Mouse (Mus musculus) sigmoid colon, adult 10 weeks (tissue): Measurements from ENCODE around the gene Itga6. TPM values are rescaled to one million over a fixed set of nuclear protein-coding genes. Genes with fewer than 3 reads are reported as not detected.

Experiments used
- polyA plus RNA-seq: library from polyadenylated mRNA; stranded (reverse); fragments of 350-450 nt; fragmentation: Illumina TruSeq; extraction: RNeasy Lipid Tissue Mini Kit (QIAGEN cat#74804); gene quantifications from one replicate; pipeline ENCODE4 v1.2.3, GENCODE M21; 2014; ENCODE audit warnings: low read depth, low replicate concordance

The Itga6 gene
- polyA plus RNA-seq = 256 TPM

DNA sequence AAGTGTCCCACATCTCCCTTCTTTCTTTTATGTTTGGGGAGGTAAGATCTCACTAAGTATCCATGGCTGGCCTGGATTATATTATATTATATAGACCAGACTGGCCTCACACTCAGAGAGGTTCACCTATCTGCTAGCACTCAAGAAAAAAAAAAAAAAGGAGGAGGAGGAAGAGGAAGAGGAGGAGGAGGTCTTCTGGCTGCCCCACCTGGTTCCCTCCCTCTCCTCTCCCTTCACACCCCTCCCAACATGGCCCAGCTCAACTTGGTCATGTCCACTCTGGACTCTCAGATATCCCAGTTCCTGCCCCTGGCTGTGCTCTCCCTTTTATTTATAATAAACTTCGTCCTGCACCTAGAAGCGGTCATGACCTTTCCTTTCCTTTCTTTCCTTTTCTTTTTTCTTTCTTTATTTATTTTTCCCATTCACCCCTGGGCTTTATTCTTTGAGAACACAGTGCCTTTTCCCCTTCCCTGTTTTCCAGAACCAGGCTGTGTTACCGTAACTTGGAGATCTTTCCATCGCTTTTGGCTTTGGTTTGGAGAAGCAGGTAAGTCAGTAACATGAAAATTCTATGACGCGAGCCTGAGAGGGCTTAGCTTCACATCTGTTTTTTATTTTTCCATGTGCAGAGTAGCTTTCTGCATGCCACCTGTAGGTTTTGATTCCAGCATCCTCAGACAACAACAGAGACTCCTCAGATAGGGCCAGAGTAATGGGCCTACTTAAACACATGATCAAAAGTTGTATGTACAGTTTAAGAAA, at the start of gene Itga6:
Itga6 (plus strand) TSS at position 7 of the 765 bp plus-strand sequence.

DNA sequence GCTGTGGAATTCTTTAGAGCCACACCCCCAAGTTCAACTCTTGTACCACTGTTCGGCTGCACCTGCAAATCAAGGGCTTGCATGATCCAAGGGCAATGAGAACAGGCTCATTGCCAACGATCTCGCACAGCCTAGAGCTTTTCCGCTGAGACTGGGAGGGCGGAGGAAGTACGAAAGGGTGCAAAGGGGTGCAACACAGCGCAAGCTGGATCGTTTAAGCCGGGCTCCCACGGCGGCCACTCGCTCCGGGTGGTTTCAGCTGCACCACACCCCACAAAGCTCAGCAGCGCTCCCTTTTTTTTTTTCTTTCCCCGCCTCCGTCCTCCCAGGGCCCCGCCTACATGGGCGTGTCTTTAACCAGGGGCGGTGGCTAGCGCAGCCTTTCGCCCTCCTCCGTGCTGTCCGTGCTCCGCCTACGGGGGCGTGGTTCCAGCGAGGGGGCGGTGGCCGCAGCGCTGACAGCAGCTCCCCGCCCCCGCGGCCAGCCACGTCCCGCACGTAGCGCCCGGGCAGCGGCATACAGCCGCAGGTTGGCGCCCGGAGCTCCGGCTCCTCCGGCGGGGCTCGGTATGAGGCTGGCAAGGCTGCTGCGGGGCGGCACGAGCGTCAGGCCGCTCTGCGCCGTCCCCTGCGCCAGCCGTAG, 127.5 kb downstream of the Itga6 start, which contains the start of gene Pdk1:
Pdk1 (plus strand) TSS at position 424 of the 643 bp plus-strand sequence.

Other genes starting within 250 kb of the Itga6 start
- gene Dlx1, start 217.5 kb upstream of the Itga6 start, polyA plus RNA-seq = 0.41 TPM
- gene Dlx2, start 198.9 kb upstream of the Itga6 start, polyA plus RNA-seq = not detected
- 103 TPM for gene Pdk1, start 127.6 kb downstream of the Itga6 start, polyA plus RNA-seq
- 5.6 TPM for gene Rapgef4, start 235.6 kb downstream of the Itga6 start, polyA plus RNA-seq